Mouse (Mus musculus) lung, adult 2 months (tissue): ENCODE measurements around the gene Lama5.

Source experiments
- CTCF ChIP-seq: fragments of 200-500 bp; IDR thresholded peaks from 2 replicates; pipeline ENCODE4 v1.5.1; 2011; ENCODE audit warnings: mild to moderate bottlenecking, low read length, control low read depth; ENCODE audit not compliant: insufficient read depth
- POLR2A ChIP-seq: fragments of 200-500 bp; IDR thresholded peaks from 2 replicates; pipeline ENCODE4 v1.6.1; 2011; ENCODE audit warnings: low read depth, mild to moderate bottlenecking, control low read depth, low read length, borderline replicate concordance; ENCODE audit errors: extremely low read depth

GRCm38 (mm10) chr2:180218677-180219076 is 7.0 kb downstream of the Lama5 start:
- TF ChIP-seq CTCF: no peak
- TF ChIP-seq POLR2A: no peak
